Mouse (Mus musculus) myocyte (in vitro differentiated cells): ENCODE measurements around the gene Gm14214. TPM values are rescaled to one million over a fixed set of nuclear protein-coding genes. Genes with fewer than 3 reads are reported as not detected.

Source experiments
- H3K27me3 ChIP-seq: one replicate; pipeline ENCODE4 v1.6.1; 2011; ENCODE audit not compliant: control insufficient read depth, insufficient read depth, insufficient read length
- H3K36me3 ChIP-seq: one replicate; pipeline ENCODE4 v1.6.1; 2011; ENCODE audit not compliant: control insufficient read depth, insufficient read depth
- H3K4me2 ChIP-seq: one replicate; pipeline ENCODE4 v1.6.1; 2011; ENCODE audit warnings: low read depth, control low read depth
- H3K4me3 ChIP-seq: one replicate; pipeline ENCODE4 v1.5.1; 2011; ENCODE audit warnings: mild to moderate bottlenecking, control low read depth, moderate library complexity
- H3K79me2 ChIP-seq: one replicate; pipeline ENCODE4 v1.6.1; 2011; ENCODE audit not compliant: control insufficient read depth, insufficient read depth
- H3ac ChIP-seq: one replicate; pipeline ENCODE4 v1.6.1; 2011; ENCODE audit not compliant: control insufficient read depth, insufficient read length
- CEBPB ChIP-seq: IDR thresholded peaks from 2 replicates; pipeline ENCODE4 v1.6.1; 2011; ENCODE audit warnings: mild to moderate bottlenecking, moderate library complexity; ENCODE audit not compliant: poor library complexity, insufficient read depth, severe bottlenecking
- E2F4 ChIP-seq: IDR thresholded peaks from one replicate; pipeline ENCODE4 v1.6.1; 2011; ENCODE audit warnings: mild to moderate bottlenecking, control low read depth, moderate library complexity; ENCODE audit not compliant: insufficient read depth
- MAX ChIP-seq: IDR thresholded peaks from one replicate; pipeline ENCODE4 v1.6.1; 2011; ENCODE audit warnings: low read depth, mild to moderate bottlenecking, control low read depth
- MYOD1 ChIP-seq, 3 experiments: IDR thresholded peaks; one replicate each; pipeline ENCODE4 v1.6.1; 2011; ENCODE audit warnings: control low read depth in 2 of 3, low read depth in 2 of 3, mild to moderate bottlenecking in 2 of 3, moderate library complexity in 1 of 3; ENCODE audit not compliant: insufficient read length in 2 of 3, control insufficient read depth in 1 of 3
- MYOG ChIP-seq, 3 experiments: IDR thresholded peaks; one replicate each; pipeline ENCODE4 v1.6.1; 2011; ENCODE audit warnings: control low read depth in 2 of 3, low read depth in 2 of 3, mild to moderate bottlenecking in 2 of 3; ENCODE audit not compliant: insufficient read length in 2 of 3, control insufficient read depth in 1 of 3, insufficient read depth in 1 of 3
- POLR2A ChIP-seq: IDR thresholded peaks from one replicate; pipeline ENCODE4 v1.6.1; 2011; ENCODE audit warnings: low read depth, mild to moderate bottlenecking, control low read depth, moderate library complexity; ENCODE audit not compliant: insufficient read length
- POLR2AphosphoS2 ChIP-seq: IDR thresholded peaks from one replicate; pipeline ENCODE4 v1.6.1; 2011; ENCODE audit warnings: low read depth, control low read depth; ENCODE audit not compliant: insufficient read length
- REST ChIP-seq: IDR thresholded peaks from one replicate; pipeline ENCODE4 v1.6.1; 2011; ENCODE audit warnings: mild to moderate bottlenecking, control low read depth, moderate library complexity; ENCODE audit not compliant: insufficient read depth, insufficient read length
- SRF ChIP-seq: IDR thresholded peaks from one replicate; pipeline ENCODE4 v1.6.1; 2011; ENCODE audit warnings: low read depth; ENCODE audit not compliant: control insufficient read depth, insufficient read length
- TCF12 ChIP-seq: IDR thresholded peaks from one replicate; pipeline ENCODE4 v1.6.1; 2011; ENCODE audit warnings: mild to moderate bottlenecking, control low read depth; ENCODE audit not compliant: poor library complexity, insufficient read depth, severe bottlenecking
- TCF3 ChIP-seq: IDR thresholded peaks from one replicate; pipeline ENCODE4 v1.6.1; 2011; ENCODE audit warnings: low read depth, control low read depth; ENCODE audit not compliant: insufficient read length
- USF1 ChIP-seq: IDR thresholded peaks from one replicate; pipeline ENCODE4 v1.6.1; 2011; ENCODE audit warnings: low read depth, mild to moderate bottlenecking, control low read depth, moderate library complexity
- polyA plus RNA-seq: library from polyadenylated mRNA; unstranded; fragments of >200 nt; fragmentation: generic; extraction: Trizol; gene quantifications from one replicate; pipeline ENCODE4 v1.2.1, GENCODE M21; 2012; ENCODE audit warnings: missing spikeins

Gene Gm14214
- polyA plus RNA-seq, 1 experiment = not detected

- H3K27me3 ChIP-seq = no peaks in the 10 kb centered on the region
- no peak overlapping the region for H3K4me3 ChIP-seq
- TF ChIP-seq CEBPB (no peak), E2F4 (no peak), USF1 (no peak), POLR2AphosphoS2 (no peak), TCF12 (no peak), MYOG (IDR thresholded peaks at IDR 0.05; ENCODE audit: control insufficient read depth in 1 of 3, insufficient read depth in 1 of 3, insufficient read length in 2 of 3, low read depth in 2 of 3) (no peak), TCF3 (no peak), MYOD1 (IDR thresholded peaks at IDR 0.05; ENCODE audit: control insufficient read depth in 1 of 3, insufficient read length in 2 of 3, low read depth in 2 of 3) (no peak), MAX (no peak), REST (no peak), POLR2A (no peak), SRF (no peak)
- no peak overlapping the region for H3ac ChIP-seq
- H3K36me3 ChIP-seq = no peaks in the 10 kb centered on the region
- no peak overlapping the region for H3K4me2 ChIP-seq
- peaks cover 100% of the 10 kb centered on the region for H3K79me2 ChIP-seq
Observed at GRCm38 (mm10) chr2:154813426-154813825, 43.6 kb upstream of the Gm14214 start.

- Histone ChIP-seq H3K27me3 (no peaks in the 10 kb centered on the region), H3K4me3 (no peak overlapping the region), H3K36me3 (no peaks in the 10 kb centered on the region), H3K4me2 (no peak overlapping the region), H3ac (no peak overlapping the region), H3K79me2 (peaks cover 100% of the 10 kb centered on the region)
- TF ChIP-seq REST (no peak), POLR2AphosphoS2 (no peak), CEBPB (no peak), USF1 (no peak), MYOD1 (IDR thresholded peaks at IDR 0.05; ENCODE audit: control insufficient read depth in 1 of 3, insufficient read length in 2 of 3, low read depth in 2 of 3) (no peak), MYOG (IDR thresholded peaks at IDR 0.05; ENCODE audit: control insufficient read depth in 1 of 3, insufficient read depth in 1 of 3, insufficient read length in 2 of 3, low read depth in 2 of 3) (no peak), MAX (no peak), E2F4 (no peak), TCF12 (no peak), SRF (no peak), POLR2A (no peak), TCF3 (no peak)
Observed at GRCm38 (mm10) chr2:154810821-154811220, 41.0 kb upstream of the Gm14214 start.

GRCm38 (mm10) chr2:154809107-154809762 is 39.4 kb upstream of the Gm14214 start:
- H3ac ChIP-seq = no peak overlapping the region
- H3K4me3 ChIP-seq = no peak overlapping the region
- no peaks in the 10 kb centered on the region for H3K36me3 ChIP-seq
- H3K79me2 ChIP-seq = peaks cover 100% of the 10 kb centered on the region
- no peaks in the 10 kb centered on the region for H3K27me3 ChIP-seq
- TF ChIP-seq REST = no peak
- TF ChIP-seq TCF12 = no peak
- no peak for TF ChIP-seq MAX
- no peak for TF ChIP-seq POLR2A
- TF ChIP-seq MYOD1 (IDR thresholded peaks at IDR 0.05; ENCODE audit: control insufficient read depth in 1 of 3, insufficient read length in 2 of 3, low read depth in 2 of 3) = no peak
- no peak for TF ChIP-seq MYOG (IDR thresholded peaks at IDR 0.05; ENCODE audit: control insufficient read depth in 1 of 3, insufficient read depth in 1 of 3, insufficient read length in 2 of 3, low read depth in 2 of 3)
- no peak overlapping the region for H3K4me2 ChIP-seq

- peaks cover 100% of the 10 kb centered on the region for H3K79me2 ChIP-seq
- no peak for TF ChIP-seq TCF3
- TF ChIP-seq POLR2A = no peak
- no peak for TF ChIP-seq TCF12
- no peak for TF ChIP-seq CEBPB
- TF ChIP-seq MYOG (IDR thresholded peaks at IDR 0.05; ENCODE audit: control insufficient read depth in 1 of 3, insufficient read depth in 1 of 3, insufficient read length in 2 of 3, low read depth in 2 of 3) = no peak
- no peak for TF ChIP-seq USF1
- no peak for TF ChIP-seq REST
- TF ChIP-seq MYOD1 (IDR thresholded peaks at IDR 0.05; ENCODE audit: control insufficient read depth in 1 of 3, insufficient read length in 2 of 3, low read depth in 2 of 3) = no peak
- TF ChIP-seq SRF = no peak
- no peak for TF ChIP-seq MAX
- TF ChIP-seq POLR2AphosphoS2 = no peak
- H3K4me3 ChIP-seq = no peak overlapping the region
- no peaks in the 10 kb centered on the region for H3K27me3 ChIP-seq
- no peak overlapping the region for H3ac ChIP-seq
- H3K4me2 ChIP-seq = no peak overlapping the region
- H3K36me3 ChIP-seq = no peaks in the 10 kb centered on the region
Observed at GRCm38 (mm10) chr2:154807689-154808088, 37.9 kb upstream of the Gm14214 start.

GRCm38 (mm10) chr2:154803845-154804244 is 34.0 kb upstream of the Gm14214 start:
- Histone ChIP-seq H3K36me3 (no peaks in the 10 kb centered on the region), H3K27me3 (no peaks in the 10 kb centered on the region), H3ac (no peak overlapping the region), H3K79me2 (peaks cover 97% of the 10 kb centered on the region), H3K4me2 (no peak overlapping the region), H3K4me3 (no peak overlapping the region)
- TF ChIP-seq USF1 (no peak), POLR2A (no peak), SRF (no peak), CEBPB (no peak), E2F4 (no peak), TCF3 (no peak), REST (no peak), MAX (no peak), MYOG (IDR thresholded peaks at IDR 0.05; ENCODE audit: control insufficient read depth in 1 of 3, insufficient read depth in 1 of 3, insufficient read length in 2 of 3, low read depth in 2 of 3) (no peak), TCF12 (no peak), MYOD1 (IDR thresholded peaks at IDR 0.05; ENCODE audit: control insufficient read depth in 1 of 3, insufficient read length in 2 of 3, low read depth in 2 of 3) (no peak), POLR2AphosphoS2 (no peak)
